Mouse (Mus musculus): ENCODE measurements around the gene Psmb5. TPM values are rescaled to one million over a fixed set of nuclear protein-coding genes. Genes with fewer than 3 reads are reported as not detected.

The Psmb5 gene
- total and polyA plus RNA-seq, 3 experiments: 299 to 416 (median 411) TPM

DNA sequence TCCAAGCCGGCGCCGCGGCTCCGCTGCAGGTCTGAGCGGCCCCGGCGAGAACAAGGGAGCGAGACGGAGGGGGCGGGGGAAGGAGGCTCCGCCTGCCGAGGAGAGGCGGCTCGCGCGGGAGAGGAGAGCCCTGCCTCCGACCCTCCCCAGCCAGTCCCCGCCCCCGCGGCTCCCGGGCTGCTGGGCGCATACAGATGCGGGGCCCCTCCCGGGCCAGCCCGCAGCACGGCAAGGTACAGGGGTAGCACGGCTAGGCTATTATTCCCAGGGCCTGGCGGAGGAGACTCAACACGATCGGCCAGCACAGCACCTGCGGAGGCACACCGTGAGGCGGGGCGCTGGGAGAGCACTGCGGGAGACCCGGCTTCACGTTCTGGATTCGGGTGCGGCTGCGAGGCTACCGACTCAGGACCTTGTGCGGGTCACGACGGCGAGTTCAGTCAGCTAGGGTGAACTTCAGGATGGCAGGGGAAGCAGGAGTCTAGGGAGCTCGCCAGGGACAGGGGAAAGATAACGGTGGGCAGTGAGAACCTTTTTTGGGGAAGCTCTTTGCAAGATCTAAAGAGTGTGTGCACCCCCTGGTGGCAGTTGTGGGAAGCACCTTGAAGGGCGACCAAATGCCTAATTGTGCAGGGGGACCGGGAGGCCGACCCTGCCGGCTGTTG, 23.6 kb upstream of the Psmb5 start, which contains the start of gene Cdh24:
Gene Cdh24 (minus strand): TSS at position 60 of the 665 bp plus-strand sequence.
- in situ Hi-C loops (cut with MboI; ENCODE audit: low pct_ligation_motif_present, low pct_unique_long_range_greater_than_20kb, low sequenced_read_pairs) (loop anchor here (25.0 kb wide), 1 partner anchor 579 kb away; no protein-coding TSS in a partner anchor), dilution Hi-C loops (cut with MboI; ENCODE audit: extremely low pct_ligation_motif_present, extremely low pct_unique_long_range_greater_than_20kb, low sequenced_read_pairs) (no loop called here)
- peak; percentile 75 for DNase-seq (ENCODE audit: extremely low read depth)
- Histone ChIP-seq H3K36me3 (replicated peaks in 1 of 2; ENCODE audit: control insufficient read depth in 1 of 2, insufficient read depth in 1 of 2, low read length in 1 of 2) (peaks cover 53 to 98% of the 10 kb centered on the region in 2 experiments), H3K9me3 (replicated peaks; ENCODE audit: low read length) (no peaks in the 10 kb centered on the region), H3K27ac (ENCODE audit: insufficient read depth, low read depth) (peak within 1 kb of the TSS; percentile 23; the same call in 1 of the 2 replicates), H3K4me3 (replicated peaks in 1 of 3; ENCODE audit: low read depth in 2 of 3, low read length in 2 of 3, poor library complexity in 1 of 3) (peak within 1 kb of the TSS; percentile 16 to 50 (median 36)), H3K79me2 (replicated peaks; ENCODE audit: control insufficient read depth, extremely low read depth, insufficient read depth, poor library complexity, severe bottlenecking) (no peaks in the 10 kb centered on the region), H3K4me2 (ENCODE audit: insufficient read depth, low read depth, poor library complexity, severe bottlenecking) (peak within 1 kb of the TSS; percentile 68), H3K9ac (ENCODE audit: insufficient read depth, low read depth) (peak within 1 kb of the TSS; percentile 22), H3K4me1 (ENCODE audit: control insufficient read depth in 1 of 2, insufficient read depth in 2 of 2) (peaks cover 5 to 14% of the 10 kb centered on the region in 2 experiments; a peak in 2 of 4 replicates), H3K27me3 (replicated peaks) (no peaks in the 10 kb centered on the region)
- TF ChIP-seq CTCF (conservative IDR thresholded peaks at IDR 0.05 in 1 of 2, IDR thresholded peaks at IDR 0.05 in 1 of 2; ENCODE audit: low read depth in 2 of 2, low read length in 2 of 2): peak; percentile 53 to 83
- no peak for TF ChIP-seq CHD1 (IDR thresholded peaks at IDR 0.05; ENCODE audit: low read depth, low read length)
- no peak for TF ChIP-seq BHLHE40 (IDR thresholded peaks at IDR 0.05; ENCODE audit: low read depth, low read length)
- TF ChIP-seq HCFC1 (IDR thresholded peaks at IDR 0.05; ENCODE audit: low read depth, low read length): no peak
- 0 out of 2 replicates have a peak, but pooled peaks have one; percentile 42 for TF ChIP-seq ZMIZ1 (IDR thresholded peaks at IDR 0.05; ENCODE audit: low read depth, low read length)
- TF ChIP-seq GABPA (IDR thresholded peaks at IDR 0.05; ENCODE audit: insufficient replicate concordance, low read depth, low read length): no peak
- no peak for TF ChIP-seq RCOR1 (conservative IDR thresholded peaks at IDR 0.05; ENCODE audit: low read depth, low read length)
- peak; percentile 52; the same call in 1 of the 2 replicates for TF ChIP-seq MXI1 (IDR thresholded peaks at IDR 0.05; ENCODE audit: low read depth, low read length)
- TF ChIP-seq SMC3 (IDR thresholded peaks at IDR 0.05; ENCODE audit: low read depth, low read length): peak; percentile 73
- no peak for TF ChIP-seq ETS1 (conservative IDR thresholded peaks at IDR 0.05; ENCODE audit: low read depth, low read length)
- TF ChIP-seq TBP (conservative IDR thresholded peaks at IDR 0.05; ENCODE audit: low read depth, low read length): no peak
- no peak for TF ChIP-seq MEF2A (IDR thresholded peaks at IDR 0.05; ENCODE audit: borderline replicate concordance, low read depth, low read length)
- TF ChIP-seq JUN (IDR thresholded peaks at IDR 0.05; ENCODE audit: insufficient read depth, low read depth, low read length): no peak
- no peak for TF ChIP-seq UBTF (IDR thresholded peaks at IDR 0.05; ENCODE audit: low read depth, low read length)
- no peak for TF ChIP-seq PAX5 (IDR thresholded peaks at IDR 0.05; ENCODE audit: low read length)
- TF ChIP-seq IRF4 (IDR thresholded peaks at IDR 0.05; ENCODE audit: low read depth, low read length): no peak; the same call in 1 of the 2 replicates
- TF ChIP-seq POLR2AphosphoS2 (IDR thresholded peaks at IDR 0.05; ENCODE audit: low read depth, low read length): peak; percentile 88; the same call in 1 of the 2 replicates
- no peak for TF ChIP-seq ZC3H11A (IDR thresholded peaks at IDR 0.05; ENCODE audit: low read depth, low read length)
- no peak for TF ChIP-seq NRF1 (IDR thresholded peaks at IDR 0.05; ENCODE audit: low read depth, low read length)
- TF ChIP-seq USF1 (IDR thresholded peaks at IDR 0.05; ENCODE audit: low read depth, low read length): no peak
- TF ChIP-seq SIN3A (IDR thresholded peaks at IDR 0.05; ENCODE audit: low read length): no peak
- no peak for TF ChIP-seq MYC (IDR thresholded peaks at IDR 0.05; ENCODE audit: low read depth, low read length)
- TF ChIP-seq POLR2A (IDR thresholded peaks at IDR 0.05; ENCODE audit: low read depth, low read length): no peak
- TF ChIP-seq ELF1 (IDR thresholded peaks at IDR 0.05; ENCODE audit: low read depth, low read length): no peak
- no peak for TF ChIP-seq MAX (IDR thresholded peaks at IDR 0.05; ENCODE audit: low read length)
- no peak for TF ChIP-seq ZKSCAN1 (IDR thresholded peaks at IDR 0.05; ENCODE audit: borderline replicate concordance, low read depth, low read length)
- peak; percentile 58 for TF ChIP-seq RAD21 (IDR thresholded peaks at IDR 0.05; ENCODE audit: low read depth, low read length)
- TF ChIP-seq E2F4 (IDR thresholded peaks at IDR 0.05; ENCODE audit: insufficient replicate concordance, low read depth, low read length): no peak
